Comparison of ENCODE assay signal across 15 mouse cellular contexts in genomic region chr8:97564655-97565054, GRCm38 (mm10).
"Had no signal": no experiment of that assay in that cellular context is flagged by ENCODE, and none has a peak within 500 bp of the region (broad histone marks: within the 10 kb centered on the region; RNA-seq: fewer than 3 reads in every experiment).

No protein-coding gene starts in this region.

- H3K27ac ChIP-seq: limb, embryonic 13.5 days; liver, embryonic 13.5 days; macrophage; midbrain, embryonic 10.5 days; midbrain, embryonic 15.5 days; neural tube, embryonic 13.5 days had no signal

- H3K9ac ChIP-seq: limb, embryonic 13.5 days; liver, embryonic 13.5 days; lung, embryonic 14.5 days; midbrain, embryonic 15.5 days; neural tube, embryonic 13.5 days had no signal

- H3K4me2 ChIP-seq: limb, embryonic 13.5 days; liver, embryonic 13.5 days; lung, embryonic 14.5 days; midbrain, embryonic 15.5 days; neural tube, embryonic 13.5 days had no signal

- DNase-seq: kidney, adult 18-20 months; kidney, adult 9 months; kidney, postnatal 14 days; kidney, postnatal 4 days; left cerebral cortex, postnatal 4 days; liver, embryonic 13.5 days; lung, embryonic 14.5 days; thymus, adult 18-20 months; thymus, postnatal 36 days had no signal

- H3K4me3 ChIP-seq: limb, embryonic 13.5 days; liver, embryonic 13.5 days; midbrain, embryonic 10.5 days; midbrain, embryonic 15.5 days; neural tube, embryonic 13.5 days had no signal

- ATAC-seq: lung, postnatal 0 days; midbrain, embryonic 15.5 days had no signal

- H3K36me3 ChIP-seq: limb, embryonic 13.5 days; liver, embryonic 13.5 days; midbrain, embryonic 10.5 days; midbrain, embryonic 15.5 days; neural tube, embryonic 13.5 days had no signal

- H3K27me3 ChIP-seq: limb, embryonic 13.5 days; liver, embryonic 13.5 days; midbrain, embryonic 15.5 days; neural tube, embryonic 13.5 days had no signal

- H3K9me3 ChIP-seq: limb, embryonic 13.5 days; liver, embryonic 13.5 days; midbrain, embryonic 10.5 days; midbrain, embryonic 15.5 days; neural tube, embryonic 13.5 days had no signal

- H3K4me1 ChIP-seq: limb, embryonic 13.5 days; liver, embryonic 13.5 days; midbrain, embryonic 10.5 days; midbrain, embryonic 15.5 days had no signal
